In the genomic region with DNA sequence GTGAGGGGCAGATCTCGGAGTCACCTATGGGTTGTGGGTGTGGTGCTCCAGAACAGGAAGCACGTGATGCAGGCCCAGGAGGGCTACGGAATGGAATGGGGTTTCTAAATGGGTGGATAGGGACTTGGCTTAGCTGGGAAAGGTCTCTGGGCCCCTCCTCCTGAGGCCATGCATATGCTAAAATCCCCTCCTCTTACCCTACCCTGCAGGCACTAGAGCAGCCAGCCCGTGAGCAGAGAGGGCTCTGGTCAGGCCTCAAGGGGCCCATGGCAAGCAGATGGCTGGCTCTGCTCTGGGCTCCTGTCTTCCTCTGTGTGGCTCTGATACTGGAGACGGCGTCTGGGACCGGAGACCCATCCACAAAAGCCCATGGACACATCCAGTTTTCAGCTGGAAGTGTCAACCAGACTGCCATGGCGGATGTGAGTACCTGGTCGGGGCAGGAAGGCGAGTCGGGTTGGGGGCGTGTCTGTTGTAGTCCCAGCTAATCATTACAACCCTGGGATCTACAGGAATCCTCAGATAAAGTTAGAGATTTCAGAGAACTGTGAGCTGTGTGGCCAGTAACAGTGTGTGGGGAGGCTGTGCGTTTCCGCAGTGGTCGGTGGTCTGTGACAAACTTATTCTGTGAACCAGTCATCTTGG, we compare ENCODE assay signal across 16 mouse cellular contexts. TPM values are rescaled to one million over a fixed set of nuclear protein-coding genes. Genes with fewer than 3 reads are reported as not detected.
DNase-seq lines count a peak whose midpoint lies in the region; ATAC-seq lines count a peak whose summit lies in the region.
"Had no signal": no experiment of that assay in that cellular context is flagged by ENCODE, and none has a peak within 500 bp of the region (broad histone marks: within the 10 kb centered on the region; RNA-seq: fewer than 3 reads in every experiment).

No protein-coding gene starts in this region.

- H3K27ac ChIP-seq in hindbrain, embryonic 10.5 days = no peak overlapping the region
- H3K27ac ChIP-seq in hindbrain, embryonic 14.5 days = no peak overlapping the region
- H3K27ac ChIP-seq in embryonic facial prominence, embryonic 14.5 days (replicated peaks; ENCODE audit: low read depth, low read length) = no peak overlapping the region

- 36% methylated on average over 15 of the region's 15 CpGs for WGBS in hindbrain, embryonic 10.5 days
- WGBS in hindbrain, embryonic 14.5 days = 38% methylated on average over 15 of the region's 15 CpGs
- 46% methylated on average over 14 of the region's 15 CpGs for WGBS in embryonic facial prominence, embryonic 14.5 days

- peak; percentile 35 for DNase-seq in hindbrain, embryonic 10.5 days (ENCODE audit: low spot score)
- no peak for DNase-seq in hindbrain, embryonic 14.5 days (ENCODE audit: low spot score)
- DNase-seq in ES-CJ7 (ENCODE audit: low read depth, low spot score) (peak; percentile 97), liver (peak; percentile 6)
- no peak for DNase-seq in embryonic facial prominence, embryonic 14.5 days (ENCODE audit: low spot score)
- no peak for DNase-seq in heart, adult 8-10 months (ENCODE audit: low spot score)
- DNase-seq in adrenal gland, postnatal 36 days = no peak
- DNase-seq: cerebellum, adult 11-12 months; lung, postnatal 4 days had no signal

- H3K36me3 ChIP-seq in hindbrain, embryonic 10.5 days = no peaks in the 10 kb centered on the region
- H3K36me3 ChIP-seq in hindbrain, embryonic 14.5 days (replicated peaks; ENCODE audit: control insufficient read depth, insufficient read depth) = no peaks in the 10 kb centered on the region
- H3K36me3 ChIP-seq in embryonic facial prominence, embryonic 14.5 days (ENCODE audit: control insufficient read depth, insufficient read depth, low read length) = no peaks in the 10 kb centered on the region

- peaks cover 5% of the 10 kb centered on the region for H3K9me3 ChIP-seq in hindbrain, embryonic 10.5 days
- H3K9me3 ChIP-seq in hindbrain, embryonic 14.5 days (ENCODE audit: control insufficient read depth, low read length) = no peaks in the 10 kb centered on the region
- H3K9me3 ChIP-seq in embryonic facial prominence, embryonic 14.5 days (ENCODE audit: control insufficient read depth, low read length) = no peaks in the 10 kb centered on the region

- no peak overlapping the region for H3K4me2 ChIP-seq in hindbrain, embryonic 14.5 days (replicated peaks)
- 0 out of 2 replicates have a peak overlapping the region, but pooled peaks have one; percentile 7 for H3K4me2 ChIP-seq in embryonic facial prominence, embryonic 14.5 days (ENCODE audit: low read depth, low read length)

- H3K9ac ChIP-seq in hindbrain, embryonic 14.5 days = no peak overlapping the region
- no peak overlapping the region for H3K9ac ChIP-seq in embryonic facial prominence, embryonic 14.5 days (ENCODE audit: low read depth, low read length)

- peaks cover 19% of the 10 kb centered on the region for H3K27me3 ChIP-seq in hindbrain, embryonic 10.5 days (ENCODE audit: insufficient read depth, poor library complexity, severe bottlenecking)
- no peaks in the 10 kb centered on the region for H3K27me3 ChIP-seq in hindbrain, embryonic 14.5 days (ENCODE audit: control insufficient read depth, insufficient read depth, low read length)
- H3K27me3 ChIP-seq in embryonic facial prominence, embryonic 14.5 days (replicated peaks; ENCODE audit: control insufficient read depth, insufficient read depth, low read length) = 0 out of 2 replicates have a peak, but pooled peaks cover 5% of the 10 kb centered on the region

- no peak overlapping the region for H3K4me3 ChIP-seq in hindbrain, embryonic 10.5 days
- no peak overlapping the region for H3K4me3 ChIP-seq in hindbrain, embryonic 14.5 days (replicated peaks; ENCODE audit: low read length)
- H3K4me3 ChIP-seq in embryonic facial prominence, embryonic 14.5 days (ENCODE audit: low read depth, low read length) = no peak overlapping the region
- H3K4me3 ChIP-seq: layer of hippocampus, adult 2 months had no signal

- ATAC-seq in hindbrain, embryonic 14.5 days (ENCODE audit: low FRiP score) = no peak
- ATAC-seq in embryonic facial prominence, embryonic 14.5 days (ENCODE audit: low read depth) = no peak
- no peak for ATAC-seq in activated CD4-positive, CD25-positive, alpha-beta regulatory T cell, adult 4 months
- ATAC-seq: CD4-positive, CD25-positive, alpha-beta regulatory T cell, adult 4 months had no signal

- H3K4me1 ChIP-seq in hindbrain, embryonic 10.5 days (replicated peaks) = peaks cover 70% of the 10 kb centered on the region
- peaks cover 14% of the 10 kb centered on the region for H3K4me1 ChIP-seq in hindbrain, embryonic 14.5 days (replicated peaks; ENCODE audit: control insufficient read depth, insufficient read depth, low read length)
- peaks cover 19% of the 10 kb centered on the region for H3K4me1 ChIP-seq in embryonic facial prominence, embryonic 14.5 days (ENCODE audit: control insufficient read depth, insufficient read depth, low read length)

RNA-seq across cellular contexts. Expression of a gene that starts 2.1 kb away (rescaled TPM):
- 4.4 and 5.8 TPM in 2 replicates for polyA plus RNA-seq in hindbrain, embryonic 10.5 days (2016; fragmentation: Nextera tagmentation; extraction: Ambion mirVana)
- polyA plus RNA-seq in hindbrain, embryonic 14.5 days (2014; fragmentation: Nextera tagmentation; extraction: Ambion mirVana) = 1.3 and 1.4 TPM in 2 replicates
- 3.5 and 5.7 TPM in 2 replicates for polyA plus RNA-seq in embryonic facial prominence, embryonic 14.5 days (2014; fragmentation: Nextera tagmentation; extraction: Ambion mirVana)
- polyA plus RNA-seq in activated CD4-positive, CD25-positive, alpha-beta regulatory T cell, adult 4 months (2017; shearing (Covaris generic)) = 1 to 10 TPM; 4.7 to 7.2 TPM
- 10 to 100 TPM in 2 of 4 experiments, 1 to 10 TPM in 2; 8.2 to 12.4 (median 10.0) TPM for total RNA-seq in heart, adult 8-10 months (2022)
- 10 to 100 TPM; 29.0 to 45.6 TPM for total RNA-seq in adrenal gland, postnatal 36 days (2021)

RNA-seq across cellular contexts. Expression of a gene that starts 9.6 kb away (rescaled TPM):
- polyA plus RNA-seq in hindbrain, embryonic 10.5 days (2016; fragmentation: Nextera tagmentation; extraction: Ambion mirVana) = 42.5 and 43.0 TPM in 2 replicates
- 26.8 and 28.8 TPM in 2 replicates for polyA plus RNA-seq in hindbrain, embryonic 14.5 days (2014; fragmentation: Nextera tagmentation; extraction: Ambion mirVana)
- 47.0 and 53.1 TPM in 2 replicates for polyA plus RNA-seq in embryonic facial prominence, embryonic 14.5 days (2014; fragmentation: Nextera tagmentation; extraction: Ambion mirVana)
- 1 to 10 TPM; 3.8 to 4.7 TPM for polyA plus RNA-seq in activated CD4-positive, CD25-positive, alpha-beta regulatory T cell, adult 4 months (2017; shearing (Covaris generic))
- 10 to 100 TPM; 46.7 to 54.2 (median 49.5) TPM for total RNA-seq in heart, adult 8-10 months (2022)
- 10 to 100 TPM; 86.9 to 87.9 TPM for total RNA-seq in adrenal gland, postnatal 36 days (2021)

RNA-seq across cellular contexts. Expression of a gene that starts 36.7 kb away (rescaled TPM):
- not detected in 2 replicates for polyA plus RNA-seq in hindbrain, embryonic 10.5 days (2016; fragmentation: Nextera tagmentation; extraction: Ambion mirVana)
- polyA plus RNA-seq in hindbrain, embryonic 14.5 days (2014; fragmentation: Nextera tagmentation; extraction: Ambion mirVana) = not detected in 2 replicates
- not detected in 2 replicates for polyA plus RNA-seq in embryonic facial prominence, embryonic 14.5 days (2014; fragmentation: Nextera tagmentation; extraction: Ambion mirVana)
- polyA plus RNA-seq in activated CD4-positive, CD25-positive, alpha-beta regulatory T cell, adult 4 months (2017; shearing (Covaris generic)) = not detected
- 1 to 10 TPM; 1.4 to 4.9 (median 1.7) TPM for total RNA-seq in heart, adult 8-10 months (2022)
- total RNA-seq in adrenal gland, postnatal 36 days (2021) = 1 to 10 TPM in 1 of 2 experiments, not detected in 1; 1.3 TPM
- total RNA-seq: adrenal gland, adult 18-20 months; neutrophil, adult 5-6 weeks had no signal
- polyA plus RNA-seq: CD4-positive, CD25-positive, alpha-beta regulatory T cell, adult 4 months; heart, postnatal 0 days; limb, embryonic 11.5 days had no signal

RNA-seq across cellular contexts. Expression of a gene that starts 40.4 kb away (rescaled TPM):
- 6.2 and 7.9 TPM in 2 replicates for polyA plus RNA-seq in hindbrain, embryonic 10.5 days (2016; fragmentation: Nextera tagmentation; extraction: Ambion mirVana)
- polyA plus RNA-seq in hindbrain, embryonic 14.5 days (2014; fragmentation: Nextera tagmentation; extraction: Ambion mirVana) = 6.1 and 7.7 TPM in 2 replicates
- 1.2 and 1.6 TPM in 2 replicates for polyA plus RNA-seq in embryonic facial prominence, embryonic 14.5 days (2014; fragmentation: Nextera tagmentation; extraction: Ambion mirVana)
- polyA plus RNA-seq in activated CD4-positive, CD25-positive, alpha-beta regulatory T cell, adult 4 months (2017; shearing (Covaris generic)) = not detected
- total RNA-seq in heart, adult 8-10 months (2022) = 10 to 100 TPM in 1 of 4 experiments, 1 to 10 TPM in 3; 8.6 to 11.4 (median 9.5) TPM
- 10 to 100 TPM; 82.6 to 82.9 TPM for total RNA-seq in adrenal gland, postnatal 36 days (2021)
- total RNA-seq: neutrophil, adult 5-6 weeks had no signal
- polyA plus RNA-seq: CD4-positive, CD25-positive, alpha-beta regulatory T cell, adult 4 months had no signal

Comparison
In these comparisons a context has a peak if more than half of its experiments do, and no peak if none do; other contexts are left out.
1. DNase-seq: peak in hindbrain, embryonic 10.5 days (single experiment), ES-CJ7 (single experiment) and liver (single experiment); none in hindbrain, embryonic 14.5 days (single experiment), embryonic facial prominence, embryonic 14.5 days (single experiment), heart, adult 8-10 months (single experiment) and adrenal gland, postnatal 36 days (0 of 2).